Mouse (Mus musculus): ENCODE data around the gene Pgm5.
"Not testable (repeated sequence)": the region's sequence is repeated elsewhere in the genome, so short reads cannot be mapped to it uniquely, and the experiment has no call there.

The Pgm5 gene

GRCm38 (mm10) chr19:24861612-24862451 is at the start of gene Pgm5:
Gene Pgm5 (minus strand): TSS chr19:24861855.
- DNase-seq = no peak

- no peak for DNase-seq
Observed at GRCm38 (mm10) chr19:24908385-24909155, 46.9 kb upstream of the Pgm5 start.

GRCm38 (mm10) chr19:24907655-24908054 is 46.0 kb upstream of the Pgm5 start:
- DNase-seq = no peak

- DNase-seq = no peak
Observed at GRCm38 (mm10) chr19:24902821-24903220, 41.2 kb upstream of the Pgm5 start.

GRCm38 (mm10) chr19:24902256-24902655 is 40.6 kb upstream of the Pgm5 start:
- DNase-seq = no peak

GRCm38 (mm10) chr19:24901666-24902065 is 40.0 kb upstream of the Pgm5 start:
- DNase-seq = no peak

GRCm38 (mm10) chr19:24900581-24901220 is 39.0 kb upstream of the Pgm5 start, which contains the start of gene Foxd4:
Gene Foxd4 (minus strand): TSS chr19:24901197.
- DNase-seq = no peak

- no peak for DNase-seq
Observed at GRCm38 (mm10) chr19:24899578-24900544, 38.2 kb upstream of the Pgm5 start.

GRCm38 (mm10) chr19:24898737-24899577 is 37.3 kb upstream of the Pgm5 start:
- DNase-seq = no peak

GRCm38 (mm10) chr19:24897896-24898736 is 36.5 kb upstream of the Pgm5 start:
- DNase-seq = no peak

- no peak for DNase-seq
Observed at GRCm38 (mm10) chr19:24897006-24897895, 35.6 kb upstream of the Pgm5 start.

GRCm38 (mm10) chr19:24896536-24896935 is 34.9 kb upstream of the Pgm5 start:
- no peak for DNase-seq

GRCm38 (mm10) chr19:24886888-24887287 is 25.2 kb upstream of the Pgm5 start:
- DNase-seq = no peak

GRCm38 (mm10) chr19:24885504-24885903 is 23.8 kb upstream of the Pgm5 start:
- no peak for DNase-seq

- DNase-seq = no peak
Observed at GRCm38 (mm10) chr19:24881237-24881636, 19.6 kb upstream of the Pgm5 start.

- DNase-seq = not testable (repeated sequence)
Observed at GRCm38 (mm10) chr19:24875129-24875870, 13.6 kb upstream of the Pgm5 start, which contains the start of gene Gm10053. Gene Gm10053 (plus strand): TSS chr19:24875686.

- no peak for DNase-seq
Observed at GRCm38 (mm10) chr19:24873873-24874272, 12.2 kb upstream of the Pgm5 start.

GRCm38 (mm10) chr19:24871037-24871635 is 9.5 kb upstream of the Pgm5 start:
- no peak for DNase-seq

Measured in cerebellum, adult 11-12 months (tissue).